Mouse (Mus musculus) lung, embryonic 15.5 days (tissue): Measurements from ENCODE around the gene Zc3h12c. TPM values are rescaled to one million over a fixed set of nuclear protein-coding genes. Genes with fewer than 3 reads are reported as not detected.

Source experiments
- ATAC-seq: fragments of 200-750 bp; cut with Nextera tagmentation; 2 replicates; pipeline ENCODE4 v1.8.0; 2017; ENCODE audit warnings: moderate number of reproducible peaks, borderline replicate concordance; ENCODE audit not compliant: low FRiP score, low TSS enrichment; ENCODE audit errors: extremely low read depth
- H3K27ac ChIP-seq: fragments of 300-500 bp; sonication (generic); 2 replicates; pipeline ENCODE4 v1.5.1; 2015; ENCODE audit warnings: moderate library complexity, mild to moderate bottlenecking, inconsistent platforms
- H3K27me3 ChIP-seq: fragments of 300-500 bp; sonication (generic); 2 replicates; pipeline ENCODE4 v1.6.1; 2015; ENCODE audit warnings: inconsistent platforms
- H3K36me3 ChIP-seq: fragments of 300-500 bp; sonication (generic); 2 replicates; pipeline ENCODE4 v1.6.1; 2015; ENCODE audit warnings: inconsistent platforms
- H3K4me1 ChIP-seq: fragments of 300-500 bp; sonication (generic); 2 replicates; pipeline ENCODE4 v1.6.1; 2015; ENCODE audit warnings: inconsistent platforms
- H3K4me2 ChIP-seq: fragments of 300-500 bp; sonication (generic); 2 replicates; pipeline ENCODE4 v1.6.1; 2015; ENCODE audit warnings: inconsistent platforms, mild to moderate bottlenecking, moderate library complexity
- H3K4me3 ChIP-seq: fragments of 300-500 bp; sonication (generic); 2 replicates; pipeline ENCODE4 v1.5.1; 2015; ENCODE audit warnings: mild to moderate bottlenecking, inconsistent platforms
- H3K9ac ChIP-seq: fragments of 300-500 bp; sonication (generic); 2 replicates; pipeline ENCODE4 v1.6.1; 2015; ENCODE audit warnings: inconsistent platforms
- H3K9me3 ChIP-seq: fragments of 300-500 bp; sonication (generic); 2 replicates; pipeline ENCODE4 v1.6.1; 2016; ENCODE audit warnings: inconsistent platforms
- WGBS: fragments of 180-500 bp; shearing (Covaris S2); methylation state at CpG from one replicate; pipeline ENCODE4 v1.1.7; 2015; 5-methylcytosine and 5-hydroxymethylcytosine counted together
- polyA plus RNA-seq: library from polyadenylated mRNA; unstranded; fragments of >200 nt; fragmentation: Nextera tagmentation; extraction: Ambion mirVana; gene quantifications from 2 replicates; pipeline ENCODE4 v1.2.1, GENCODE M21; 2015

Gene Zc3h12c
- polyA plus RNA-seq, 1 experiment from 2014 or later: 2.9 TPM

DNA sequence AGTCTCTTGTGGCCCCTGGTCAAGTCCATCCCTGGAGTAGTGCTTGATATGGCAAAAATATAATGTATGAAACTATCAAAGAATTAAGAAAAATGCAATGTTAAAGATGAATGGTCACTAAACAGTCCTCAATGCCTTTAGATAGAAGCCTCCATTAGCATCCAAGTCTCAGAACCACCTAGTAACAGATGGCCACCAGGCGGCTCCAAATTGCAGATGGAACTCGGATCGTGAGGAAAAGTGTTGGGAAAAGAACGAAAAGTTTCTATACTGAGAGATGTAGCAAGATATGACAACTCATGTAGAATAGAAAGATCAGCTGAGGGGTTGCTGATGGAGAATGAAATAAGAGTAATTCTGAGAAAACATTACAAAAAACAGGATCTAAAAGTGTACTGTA is 38.0 kb downstream of the Zc3h12c start:
- 54% methylated on average over 4 of the region's 4 CpGs for WGBS
- ATAC-seq: no peak
- peaks cover 4% of the 10 kb centered on the region for H3K36me3 ChIP-seq
- no peaks in the 10 kb centered on the region for H3K9me3 ChIP-seq
- H3K4me1 ChIP-seq: no peaks in the 10 kb centered on the region
- H3K9ac ChIP-seq: no peak overlapping the region
- no peak overlapping the region for H3K4me2 ChIP-seq
- no peak overlapping the region for H3K27ac ChIP-seq
- no peaks in the 10 kb centered on the region for H3K27me3 ChIP-seq
- H3K4me3 ChIP-seq: no peak overlapping the region

- H3K9me3 ChIP-seq: no peaks in the 10 kb centered on the region
- no peaks in the 10 kb centered on the region for H3K4me1 ChIP-seq
- WGBS: 82% methylated on average over 6 of the region's 6 CpGs
- H3K9ac ChIP-seq: no peak overlapping the region
- no peak overlapping the region for H3K4me2 ChIP-seq
- peaks cover 12% of the 10 kb centered on the region for H3K36me3 ChIP-seq
- ATAC-seq: no peak
- H3K27ac ChIP-seq: no peak overlapping the region
- no peaks in the 10 kb centered on the region for H3K27me3 ChIP-seq
- H3K4me3 ChIP-seq: no peak overlapping the region
Measured at GRCm38 (mm10) chr9:52125225-52125624, 43.1 kb downstream of the Zc3h12c start.

DNA sequence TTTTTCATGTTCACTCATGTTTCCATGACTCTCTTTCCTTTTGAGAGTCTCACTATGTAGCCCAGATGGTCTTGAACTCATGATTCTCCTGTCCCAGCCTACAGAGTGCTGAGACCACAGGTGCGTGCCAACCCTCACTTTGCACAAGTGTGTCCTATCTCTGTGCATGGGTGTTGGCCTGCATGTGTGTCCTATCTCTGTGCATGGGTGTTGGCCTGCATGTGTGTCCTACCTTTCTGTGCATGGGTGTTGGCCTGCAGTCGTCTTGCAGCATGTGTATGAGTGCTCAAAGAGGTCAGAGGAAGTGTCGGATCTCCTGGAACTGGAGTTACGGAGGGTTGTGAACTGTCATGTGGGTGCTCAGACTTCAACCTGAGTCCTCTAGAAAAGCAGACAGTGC is 49.2 kb downstream of the Zc3h12c start:
- 84% methylated on average over 4 of the region's 4 CpGs for WGBS
- Histone ChIP-seq H3K27me3 (no peaks in the 10 kb centered on the region), H3K36me3 (peaks cover 24% of the 10 kb centered on the region)

DNA sequence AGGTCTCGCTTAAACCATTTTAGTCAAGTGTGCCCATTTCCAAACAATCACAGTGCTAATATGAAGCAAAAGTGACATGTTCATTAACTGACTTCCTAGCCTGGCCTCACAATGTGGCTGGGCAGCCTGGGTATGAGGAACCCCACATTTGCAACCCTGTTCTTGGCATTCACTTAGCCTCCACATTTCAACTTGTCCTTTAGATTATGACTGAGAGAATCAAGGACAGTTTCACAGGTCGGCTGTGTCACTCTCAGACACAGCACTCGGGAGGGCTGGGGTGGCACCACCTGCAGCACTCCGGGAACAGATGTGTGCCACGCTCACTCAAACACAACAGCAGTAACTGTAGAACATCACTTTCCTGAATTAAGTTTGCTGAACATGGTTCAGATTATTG is 55.3 kb downstream of the Zc3h12c start:
- no peaks in the 10 kb centered on the region for H3K27me3 ChIP-seq
- 91% methylated on average over 5 of the region's 5 CpGs for WGBS
- no peak overlapping the region for H3K4me3 ChIP-seq
- no peak for ATAC-seq
- no peak overlapping the region for H3K4me2 ChIP-seq
- H3K4me1 ChIP-seq: no peaks in the 10 kb centered on the region
- H3K9ac ChIP-seq: no peak overlapping the region
- H3K36me3 ChIP-seq: peaks cover 14% of the 10 kb centered on the region
- H3K9me3 ChIP-seq: no peaks in the 10 kb centered on the region
- H3K27ac ChIP-seq: no peak overlapping the region

More for the DNA sequence above, 49.2 kb downstream of the Zc3h12c start:
- H3K4me3 ChIP-seq: no peak overlapping the region
- H3K9me3 ChIP-seq: no peaks in the 10 kb centered on the region
- no peaks in the 10 kb centered on the region for H3K4me1 ChIP-seq
- ATAC-seq: no peak
- no peak overlapping the region for H3K4me2 ChIP-seq
- H3K27ac ChIP-seq: no peak overlapping the region
- no peak overlapping the region for H3K9ac ChIP-seq

GRCm38 (mm10) chr9:52110738-52111137 is 57.6 kb downstream of the Zc3h12c start:
- WGBS: 62% methylated on average over 3 of the region's 3 CpGs
- Histone ChIP-seq H3K9ac (no peak overlapping the region), H3K4me3 (no peak overlapping the region), H3K4me2 (no peak overlapping the region), H3K36me3 (0 out of 2 replicates have a peak, but pooled peaks cover 5% of the 10 kb centered on the region), H3K27me3 (no peaks in the 10 kb centered on the region), H3K4me1 (no peaks in the 10 kb centered on the region), H3K9me3 (no peaks in the 10 kb centered on the region), H3K27ac (no peak overlapping the region)
- ATAC-seq: no peak

- no peak overlapping the region for H3K27ac ChIP-seq
- no peak overlapping the region for H3K4me3 ChIP-seq
- WGBS: 91% methylated on average over 3 of the region's 3 CpGs
Measured at GRCm38 (mm10) chr9:52107161-52107560, 61.2 kb downstream of the Zc3h12c start.

DNA sequence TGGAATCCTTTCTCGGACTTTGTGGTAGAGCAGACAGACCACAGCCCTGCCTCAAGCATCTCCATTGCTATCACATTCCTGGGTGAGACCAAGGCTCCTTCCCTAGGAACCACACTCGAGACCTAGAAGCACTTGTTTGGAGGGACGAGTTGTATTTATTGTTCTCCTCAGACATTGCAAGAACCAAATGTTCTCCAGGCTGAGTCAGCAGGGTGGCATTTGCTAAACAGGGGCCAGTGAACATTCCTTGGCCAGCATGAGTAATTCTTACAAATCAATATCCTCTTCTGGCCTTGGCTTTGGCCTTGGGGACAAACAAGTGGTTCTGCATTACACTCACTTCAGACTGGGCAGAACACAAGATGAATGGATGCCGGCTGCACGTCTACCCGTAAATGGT is 62.9 kb downstream of the Zc3h12c start:
- 83% methylated on average over 6 of the region's 6 CpGs for whole genome bisulfite sequencing
- Histone ChIP-seq H3K9me3 (no peaks in the 10 kb centered on the region), H3K4me1 (no peaks in the 10 kb centered on the region; the same call in 1 of the 2 replicates), H3K4me2 (no peak overlapping the region), H3K4me3 (no peak overlapping the region), H3K36me3 (no peaks in the 10 kb centered on the region), H3K27me3 (no peaks in the 10 kb centered on the region), H3K27ac (no peak overlapping the region), H3K9ac (no peak overlapping the region)
- ATAC-seq: no peak

More at GRCm38 (mm10) chr9:52107161-52107560, 61.2 kb downstream of the Zc3h12c start:
- Histone ChIP-seq H3K4me1 (no peaks in the 10 kb centered on the region; the same call in 1 of the 2 replicates), H3K27me3 (no peaks in the 10 kb centered on the region), H3K4me2 (no peak overlapping the region), H3K9me3 (no peaks in the 10 kb centered on the region), H3K36me3 (no peaks in the 10 kb centered on the region), H3K9ac (no peak overlapping the region)
- no peak for ATAC-seq

GRCm38 (mm10) chr9:52104225-52104615 is 64.2 kb downstream of the Zc3h12c start:
- H3K36me3 ChIP-seq: no peaks in the 10 kb centered on the region
- ATAC-seq: no peak

DNA sequence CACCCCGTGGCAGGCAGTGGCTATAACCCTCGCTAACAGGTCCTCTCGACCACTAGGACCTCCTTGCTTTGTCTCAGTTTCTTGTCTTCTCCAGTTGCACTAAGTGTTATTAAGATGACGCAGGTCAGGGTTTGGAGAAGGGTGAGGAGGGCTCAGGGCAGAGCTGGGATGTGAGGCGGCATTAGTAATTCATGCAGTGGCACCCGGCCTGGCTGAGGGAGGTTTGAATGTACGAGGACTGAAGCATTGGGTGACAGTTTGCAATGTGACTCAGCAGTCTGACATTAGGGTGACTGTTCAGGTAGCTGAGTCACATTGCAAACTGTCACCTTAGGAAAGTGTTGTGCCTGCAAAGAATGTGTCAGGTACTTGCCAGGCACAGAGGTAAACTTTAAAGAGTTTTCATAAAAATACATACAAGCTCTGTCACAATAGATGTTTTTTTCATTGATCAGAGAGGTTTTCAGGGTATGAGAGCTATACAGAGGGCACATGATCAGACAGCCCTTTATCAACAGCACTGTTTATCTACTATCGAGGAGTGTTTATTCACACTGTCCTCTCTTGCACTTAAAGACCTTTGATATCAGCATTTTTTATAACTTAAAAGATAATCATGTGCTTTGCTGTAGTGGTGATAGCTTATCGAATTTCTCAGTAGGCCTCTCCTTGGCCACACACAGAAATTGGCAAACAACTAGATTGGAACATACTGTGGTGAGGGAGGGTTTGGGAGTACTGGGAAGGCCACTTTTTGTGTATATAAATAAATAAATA is 64.7 kb downstream of the Zc3h12c start:
- WGBS: 39% methylated on average over 9 of the region's 9 CpGs
- Histone ChIP-seq H3K27ac (no peak overlapping the region), H3K4me1 (no peaks in the 10 kb centered on the region; the same call in 1 of the 2 replicates), H3K9me3 (no peaks in the 10 kb centered on the region), H3K9ac (no peak overlapping the region), H3K27me3 (no peaks in the 10 kb centered on the region), H3K4me3 (no peak overlapping the region), H3K4me2 (no peak overlapping the region), H3K36me3 (no peaks in the 10 kb centered on the region)
- ATAC-seq: no peak

More at GRCm38 (mm10) chr9:52104225-52104615, 64.2 kb downstream of the Zc3h12c start:
- 63% methylated on average over 8 of the region's 8 CpGs for WGBS
- Histone ChIP-seq H3K9me3 (no peaks in the 10 kb centered on the region), H3K4me2 (no peak overlapping the region), H3K27me3 (no peaks in the 10 kb centered on the region), H3K4me3 (no peak overlapping the region), H3K4me1 (no peaks in the 10 kb centered on the region; the same call in 1 of the 2 replicates), H3K9ac (no peak overlapping the region), H3K27ac (no peak overlapping the region)

GRCm38 (mm10) chr9:52102060-52102844 is 66.1 kb downstream of the Zc3h12c start:
- no peak for ATAC-seq

DNA sequence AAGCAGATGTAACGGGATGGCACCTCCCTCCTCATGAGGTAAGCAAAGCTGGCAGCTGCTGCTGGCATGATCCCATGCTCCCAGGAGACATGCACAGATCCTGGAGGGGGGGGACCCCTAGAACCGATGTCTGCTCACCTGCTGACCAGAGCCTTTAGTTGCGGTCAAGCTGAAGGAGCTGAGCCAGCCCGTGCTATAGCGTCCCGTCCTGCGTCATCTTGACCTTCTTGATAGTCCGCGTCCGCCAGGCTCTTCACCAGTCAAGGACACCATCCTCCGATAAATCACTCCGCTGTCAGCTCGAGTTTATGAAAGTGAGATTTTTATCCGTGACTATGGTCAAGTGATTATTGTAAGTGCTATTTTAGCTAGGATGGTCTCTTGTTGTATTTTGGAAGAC is 67.9 kb downstream of the Zc3h12c start:
- Histone ChIP-seq H3K4me1 (no peaks in the 10 kb centered on the region; the same call in 1 of the 2 replicates), H3K4me3 (no peak overlapping the region), H3K27me3 (no peaks in the 10 kb centered on the region), H3K27ac (no peak overlapping the region), H3K9me3 (no peaks in the 10 kb centered on the region), H3K4me2 (no peak overlapping the region), H3K36me3 (no peaks in the 10 kb centered on the region), H3K9ac (no peak overlapping the region)
- 81% methylated on average over 14 of the region's 14 CpGs for WGBS
- ATAC-seq: no peak

More at GRCm38 (mm10) chr9:52102060-52102844, 66.1 kb downstream of the Zc3h12c start:
- no peak overlapping the region for H3K27ac ChIP-seq
- 62% methylated on average over 13 of the region's 13 CpGs for WGBS
- H3K4me1 ChIP-seq: no peaks in the 10 kb centered on the region; the same call in 1 of the 2 replicates
- H3K4me3 ChIP-seq: no peak overlapping the region
- H3K27me3 ChIP-seq: no peaks in the 10 kb centered on the region
- no peaks in the 10 kb centered on the region for H3K9me3 ChIP-seq
- no peak overlapping the region for H3K4me2 ChIP-seq
- H3K9ac ChIP-seq: no peak overlapping the region
- no peaks in the 10 kb centered on the region for H3K36me3 ChIP-seq

DNA sequence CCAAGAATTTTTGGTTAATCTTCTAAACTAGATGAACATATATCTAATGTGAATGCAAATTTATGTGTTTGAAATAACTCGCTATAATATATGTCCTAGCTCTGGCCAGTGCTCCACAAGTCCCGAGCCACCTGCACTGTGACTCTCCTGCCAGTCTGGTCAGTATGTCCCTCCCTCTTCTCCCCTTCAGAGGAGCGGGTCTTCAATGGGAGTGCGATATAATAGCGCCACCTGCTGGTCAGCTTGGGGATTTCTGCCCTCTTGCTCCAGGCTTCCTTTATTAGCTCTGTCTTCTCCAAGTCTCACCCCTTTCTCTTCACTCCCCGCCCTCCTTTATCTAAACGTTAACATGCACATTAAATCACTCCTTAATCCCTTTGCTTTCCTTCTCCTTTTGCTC is 69.8 kb downstream of the Zc3h12c start:
- H3K9ac ChIP-seq: no peak overlapping the region
- no peaks in the 10 kb centered on the region for H3K9me3 ChIP-seq
- H3K4me2 ChIP-seq: no peak overlapping the region
- 2% methylated on average over 7 of the region's 7 CpGs for WGBS
- H3K27me3 ChIP-seq: no peaks in the 10 kb centered on the region
- H3K4me3 ChIP-seq: no peak overlapping the region
- ATAC-seq: no peak
- peaks cover 5% of the 10 kb centered on the region; the same call in 1 of the 2 replicates for H3K4me1 ChIP-seq
- H3K27ac ChIP-seq: no peak overlapping the region
- no peaks in the 10 kb centered on the region for H3K36me3 ChIP-seq
